Mouse (Mus musculus) liver, postnatal 0 days (tissue): ENCODE results near the gene Ubxn10.

ENCODE experiments used
- CTCF ChIP-seq: sonication (generic); IDR thresholded peaks from 2 replicates; pipeline ENCODE4 v1.5.1; 2016; ENCODE audit warnings: antibody characterized with exemption, low read depth
- EP300 ChIP-seq: IDR thresholded peaks from 2 replicates; pipeline ENCODE4 v1.6.1; 2016; ENCODE audit warnings: antibody characterized with exemption, low read depth, mild to moderate bottlenecking

DNA sequence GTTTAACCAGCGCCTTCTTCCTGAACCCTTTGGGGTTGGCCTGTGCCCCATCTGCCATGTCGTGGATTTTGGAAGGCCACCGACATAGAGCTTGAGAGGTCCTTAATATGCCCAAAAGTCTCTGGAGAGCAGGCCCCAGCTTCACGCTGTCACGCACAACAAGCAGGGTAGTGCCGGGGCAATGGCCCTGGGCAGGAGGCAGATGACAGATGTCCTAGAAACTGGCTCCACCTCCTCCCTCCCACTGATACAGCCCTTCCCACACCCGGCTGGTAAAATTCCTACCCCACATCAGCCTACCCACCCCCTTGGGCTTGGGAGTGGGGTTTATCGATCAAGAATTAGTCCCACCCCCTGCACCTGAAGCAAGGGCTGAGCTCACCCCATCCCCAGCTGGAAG lies 20.4 kb upstream of the Ubxn10 start, which contains the start of gene Pla2g2f:
- TF ChIP-seq CTCF (no peak), EP300 (no peak)
